Mouse (Mus musculus): ENCODE measurements at regions not wholly inside any gene's neighbourhood (a gene's known extent, or its start where the extent isn't known, plus 50 kb on each side); places are given as distances from the start of the nearest gene placed in this dataset.

- peaks cover 22% of the 10 kb centered on the region for H3K27me3 ChIP-seq
- no peak overlapping the region for H3K9ac ChIP-seq
- H3K9me3 ChIP-seq (replicated peaks) = no peaks in the 10 kb centered on the region
- no peak overlapping the region for H3K4me3 ChIP-seq (replicated peaks)
- H3K4me1 ChIP-seq = no peaks in the 10 kb centered on the region
- no peaks in the 10 kb centered on the region for H3K36me3 ChIP-seq
- no peak for ATAC-seq (ENCODE audit: insufficient number of reproducible peaks, low FRiP score, low TSS enrichment, low read depth)
- no peak overlapping the region for H3K27ac ChIP-seq (replicated peaks)
- 52% methylated on average over 9 of the region's 9 CpGs for WGBS
- H3K4me2 ChIP-seq (replicated peaks) = no peak overlapping the region
These were observed 59.7 kb downstream of the H2al1j start for GRCm38 (mm10) chrX:11387200-11387940.

DNA sequence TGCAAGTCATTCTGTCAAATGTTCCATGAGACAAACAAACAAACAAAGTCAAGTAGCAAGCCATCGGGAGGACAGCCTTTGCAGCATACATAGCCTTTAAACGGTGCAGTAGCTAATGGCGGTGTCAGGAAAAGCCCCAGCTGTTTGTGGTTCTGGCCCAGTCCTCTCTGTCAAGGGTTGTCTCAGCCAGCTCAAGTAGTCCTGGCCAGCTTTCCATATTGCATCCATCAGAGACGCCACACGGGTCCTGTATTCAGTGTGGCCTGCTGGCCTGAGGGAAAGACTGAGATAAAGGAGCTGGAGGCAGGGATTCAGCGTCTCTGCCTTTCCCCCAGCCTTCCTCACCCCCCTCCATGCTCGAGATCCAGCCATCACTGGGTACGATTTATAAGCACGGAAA, 61.2 kb downstream of the H2al1j start:
- Histone ChIP-seq H3K4me3 (replicated peaks) (no peak overlapping the region), H3K4me1 (no peaks in the 10 kb centered on the region), H3K9ac (no peak overlapping the region), H3K4me2 (replicated peaks) (no peak overlapping the region), H3K9me3 (replicated peaks) (no peaks in the 10 kb centered on the region), H3K27ac (replicated peaks) (no peak overlapping the region), H3K36me3 (no peaks in the 10 kb centered on the region), H3K27me3 (peaks cover 22% of the 10 kb centered on the region)
- no peak for ATAC-seq (ENCODE audit: insufficient number of reproducible peaks, low FRiP score, low TSS enrichment, low read depth)
- 39% methylated on average over 9 of the region's 9 CpGs for WGBS

DNA sequence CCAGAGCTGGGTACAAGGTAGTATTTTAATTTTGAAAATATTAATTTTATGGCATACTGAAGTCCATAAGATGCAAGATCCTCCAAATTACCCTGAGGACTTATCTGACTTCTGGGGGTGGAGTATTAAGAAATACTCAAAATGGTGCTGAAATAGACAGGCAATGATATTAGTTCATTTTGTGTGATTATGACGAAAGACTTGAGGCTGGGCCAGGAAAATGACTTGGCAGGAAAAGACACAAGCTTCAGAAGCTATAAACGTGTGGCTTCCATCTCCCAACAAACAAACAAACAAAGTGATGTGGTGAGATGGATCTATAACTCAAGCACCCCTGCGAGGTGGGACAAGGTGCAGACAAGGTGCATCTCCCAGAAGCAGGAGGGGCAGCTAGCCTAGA, 72.8 kb downstream of the H2al1j start:
- no peak overlapping the region for H3K27ac ChIP-seq (replicated peaks)
- WGBS = 73% methylated on average over 3 of the region's 3 CpGs
- ATAC-seq (ENCODE audit: insufficient number of reproducible peaks, low FRiP score, low TSS enrichment, low read depth) = no peak
- no peaks in the 10 kb centered on the region for H3K36me3 ChIP-seq
- H3K9ac ChIP-seq = no peak overlapping the region
- no peak overlapping the region for H3K4me2 ChIP-seq (replicated peaks)
- peaks cover 3% of the 10 kb centered on the region; the same call in 1 of the 2 replicates for H3K27me3 ChIP-seq
- H3K4me3 ChIP-seq (replicated peaks) = no peak overlapping the region
- no peaks in the 10 kb centered on the region for H3K4me1 ChIP-seq
- H3K9me3 ChIP-seq (replicated peaks) = no peaks in the 10 kb centered on the region

DNA sequence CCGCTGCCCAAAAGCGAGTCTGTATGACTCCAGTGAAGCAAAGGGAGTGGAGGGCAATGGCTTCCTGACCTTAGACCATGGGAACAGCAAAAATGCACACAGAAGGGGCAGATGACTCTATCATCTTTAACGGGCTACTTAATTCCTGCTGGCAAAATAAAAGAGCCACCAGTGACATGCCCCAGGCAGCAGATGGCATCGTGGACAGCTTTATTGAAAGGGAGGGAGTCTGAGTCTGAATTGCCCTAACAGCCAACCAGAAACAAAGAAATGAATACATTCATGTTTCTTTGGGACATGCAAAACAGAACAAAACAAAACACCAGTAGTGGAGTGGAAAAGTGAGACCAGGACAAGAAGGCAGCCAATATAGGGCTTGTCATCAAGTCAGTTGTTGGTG, 76.7 kb downstream of the H2al1j start:
- 54% methylated on average over 4 of the region's 4 CpGs for WGBS
- no peak overlapping the region for H3K9ac ChIP-seq
- no peak overlapping the region for H3K27ac ChIP-seq (replicated peaks)
- H3K36me3 ChIP-seq = no peaks in the 10 kb centered on the region
- ATAC-seq (ENCODE audit: insufficient number of reproducible peaks, low FRiP score, low TSS enrichment, low read depth) = no peak
- no peaks in the 10 kb centered on the region for H3K4me1 ChIP-seq
- H3K9me3 ChIP-seq (replicated peaks) = no peaks in the 10 kb centered on the region
- no peak overlapping the region for H3K4me3 ChIP-seq (replicated peaks)
- peaks cover 3% of the 10 kb centered on the region; the same call in 1 of the 2 replicates for H3K27me3 ChIP-seq
- no peak overlapping the region for H3K4me2 ChIP-seq (replicated peaks)

DNA sequence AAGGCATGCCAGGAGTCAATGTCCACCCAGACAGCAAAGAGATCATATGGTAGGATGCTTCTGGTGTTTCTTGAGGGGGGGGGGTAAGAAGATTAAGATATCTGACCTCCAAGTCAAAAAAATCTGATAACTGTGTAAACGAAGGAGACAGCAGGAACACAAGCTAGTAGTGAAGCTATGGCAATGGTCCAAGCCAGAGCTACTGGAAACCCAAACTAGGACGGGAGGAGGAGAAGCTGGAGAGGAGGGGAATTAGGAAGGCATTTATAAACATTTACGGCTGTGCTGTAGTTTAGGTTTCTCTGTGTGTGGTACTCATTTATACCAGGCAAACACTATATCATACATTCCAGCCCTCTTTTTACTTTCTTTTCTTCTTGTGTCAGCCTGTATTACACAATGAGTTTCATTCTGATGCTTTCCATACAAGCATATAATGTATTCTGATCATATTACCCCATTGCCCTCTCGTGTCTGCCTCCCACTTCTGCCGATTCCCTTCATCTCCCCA, 84.7 kb downstream of the H2al1j start:
- Histone ChIP-seq H3K4me2 (replicated peaks) (no peak overlapping the region), H3K36me3 (no peaks in the 10 kb centered on the region), H3K27me3 (peaks cover 24% of the 10 kb centered on the region; the same call in 1 of the 2 replicates), H3K9ac (no peak overlapping the region), H3K4me3 (replicated peaks) (no peak overlapping the region), H3K27ac (replicated peaks) (no peak overlapping the region), H3K9me3 (replicated peaks) (no peaks in the 10 kb centered on the region), H3K4me1 (no peaks in the 10 kb centered on the region)
- 40% methylated on average over 5 of the region's 5 CpGs for WGBS
- ATAC-seq (ENCODE audit: insufficient number of reproducible peaks, low FRiP score, low TSS enrichment, low read depth) = no peak

DNA sequence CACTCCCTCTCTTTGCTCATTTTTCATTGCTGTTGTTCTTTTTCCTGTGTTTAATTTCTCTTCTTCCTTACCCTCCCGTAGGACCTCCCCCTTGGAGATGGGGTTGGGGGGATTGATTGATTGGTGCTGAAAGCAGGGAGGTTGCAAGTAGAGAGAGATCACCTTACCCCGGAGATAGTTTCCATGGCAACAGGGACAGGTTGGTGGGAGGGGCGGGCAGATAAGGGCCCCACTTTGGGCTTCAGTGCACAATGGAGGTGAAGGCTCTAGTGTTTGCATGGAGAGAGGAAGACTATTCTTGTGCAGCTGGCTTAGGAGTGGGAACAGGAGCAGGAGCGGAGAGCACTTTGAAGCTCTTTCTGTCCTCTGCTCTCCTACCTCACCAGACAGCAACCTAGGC, 88.0 kb downstream of the H2al1j start:
- Histone ChIP-seq H3K27me3 (peaks cover 31% of the 10 kb centered on the region), H3K4me1 (peaks cover 6% of the 10 kb centered on the region; the same call in 1 of the 2 replicates), H3K9me3 (replicated peaks) (no peaks in the 10 kb centered on the region), H3K36me3 (no peaks in the 10 kb centered on the region), H3K9ac (no peak overlapping the region), H3K27ac (replicated peaks) (no peak overlapping the region), H3K4me2 (replicated peaks) (no peak overlapping the region), H3K4me3 (replicated peaks) (no peak overlapping the region)
- 47% methylated on average over 4 of the region's 4 CpGs for WGBS
- ATAC-seq (ENCODE audit: insufficient number of reproducible peaks, low FRiP score, low TSS enrichment, low read depth) = no peak

DNA sequence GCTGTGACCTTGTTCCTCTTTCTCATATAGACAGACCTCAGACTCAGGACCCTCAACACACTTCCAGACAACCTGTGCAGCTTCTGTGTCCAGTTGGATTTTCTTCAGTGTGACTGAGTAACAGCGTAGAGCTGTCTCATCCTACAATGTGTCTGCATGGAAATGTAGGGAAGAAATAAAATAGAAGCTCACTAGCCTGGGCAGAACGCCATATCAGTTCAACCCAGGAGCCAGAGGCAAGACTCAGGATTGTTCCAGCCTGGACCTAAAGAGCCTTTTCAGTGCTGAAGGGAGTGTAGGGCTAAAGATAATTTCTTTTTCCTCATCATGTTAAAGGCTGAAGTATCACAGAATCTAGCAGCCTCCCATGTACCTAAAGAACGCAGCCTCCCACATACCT, 88.9 kb downstream of the H2al1j start:
- no peak overlapping the region for H3K27ac ChIP-seq (replicated peaks)
- H3K36me3 ChIP-seq = no peaks in the 10 kb centered on the region
- no peak for ATAC-seq (ENCODE audit: insufficient number of reproducible peaks, low FRiP score, low TSS enrichment, low read depth)
- H3K9ac ChIP-seq = no peak overlapping the region
- H3K4me1 ChIP-seq = peaks cover 6% of the 10 kb centered on the region; the same call in 1 of the 2 replicates
- H3K27me3 ChIP-seq = peaks cover 37% of the 10 kb centered on the region
- H3K9me3 ChIP-seq (replicated peaks) = no peaks in the 10 kb centered on the region
- no peak overlapping the region for H3K4me2 ChIP-seq (replicated peaks)
- WGBS = 86% methylated on average over 3 of the region's 3 CpGs
- H3K4me3 ChIP-seq (replicated peaks) = no peak overlapping the region

DNA sequence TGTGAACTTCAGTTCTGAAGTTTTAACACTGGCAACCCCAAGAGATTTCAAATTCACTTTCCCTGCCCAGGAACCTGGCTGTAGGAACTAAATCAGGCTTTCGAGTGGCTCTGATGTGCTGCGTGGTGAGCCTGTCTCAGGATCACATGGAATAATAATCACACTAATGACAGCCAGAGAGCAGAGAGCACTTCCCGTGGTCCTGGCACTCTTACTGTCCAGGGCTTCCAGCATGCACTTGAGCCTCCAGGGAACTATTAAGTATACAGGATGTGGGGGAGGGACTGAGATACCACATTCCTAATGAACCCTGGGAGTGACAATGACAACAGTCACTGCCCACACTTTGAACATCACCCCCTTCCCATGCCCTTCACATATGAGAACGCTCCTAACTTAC, 90.2 kb downstream of the H2al1j start:
- no peak overlapping the region for H3K4me2 ChIP-seq (replicated peaks)
- no peak overlapping the region for H3K27ac ChIP-seq (replicated peaks)
- WGBS = 59% methylated on average over 4 of the region's 4 CpGs
- H3K9me3 ChIP-seq (replicated peaks) = no peaks in the 10 kb centered on the region
- peaks cover 41% of the 10 kb centered on the region for H3K27me3 ChIP-seq
- ATAC-seq (ENCODE audit: insufficient number of reproducible peaks, low FRiP score, low TSS enrichment, low read depth) = no peak
- no peaks in the 10 kb centered on the region for H3K36me3 ChIP-seq
- H3K4me1 ChIP-seq = peaks cover 6% of the 10 kb centered on the region; the same call in 1 of the 2 replicates
- H3K9ac ChIP-seq = no peak overlapping the region
- no peak overlapping the region for H3K4me3 ChIP-seq (replicated peaks)

GRCm38 (mm10) chrX:11418261-11418660, 90.6 kb downstream of the H2al1j start:
- no peaks in the 10 kb centered on the region for H3K36me3 ChIP-seq
- no peak overlapping the region for H3K4me3 ChIP-seq (replicated peaks)
- H3K27me3 ChIP-seq = peaks cover 39% of the 10 kb centered on the region
- no peak overlapping the region for H3K9ac ChIP-seq
- ATAC-seq (ENCODE audit: insufficient number of reproducible peaks, low FRiP score, low TSS enrichment, low read depth) = no peak
- H3K4me1 ChIP-seq = peaks cover 6% of the 10 kb centered on the region; the same call in 1 of the 2 replicates
- H3K9me3 ChIP-seq (replicated peaks) = no peaks in the 10 kb centered on the region
- 73% methylated on average over 10 of the region's 10 CpGs for WGBS
- H3K27ac ChIP-seq (replicated peaks) = no peak overlapping the region
- H3K4me2 ChIP-seq (replicated peaks) = no peak overlapping the region

- peaks cover 37% of the 10 kb centered on the region for H3K27me3 ChIP-seq
- H3K4me1 ChIP-seq = peaks cover 6% of the 10 kb centered on the region; the same call in 1 of the 2 replicates
- 0 out of 2 replicates have a peak overlapping the region, but pooled peaks have one; percentile 8 for H3K4me2 ChIP-seq (replicated peaks)
- no peaks in the 10 kb centered on the region for H3K9me3 ChIP-seq (replicated peaks)
- H3K4me3 ChIP-seq (replicated peaks) = no peak overlapping the region
- H3K36me3 ChIP-seq = no peaks in the 10 kb centered on the region
- no peak overlapping the region for H3K9ac ChIP-seq
- WGBS = 39% methylated on average over 5 of the region's 5 CpGs
- ATAC-seq (ENCODE audit: insufficient number of reproducible peaks, low FRiP score, low TSS enrichment, low read depth) = no peak
- no peak overlapping the region for H3K27ac ChIP-seq (replicated peaks)
These were observed 91.6 kb downstream of the H2al1j start for GRCm38 (mm10) chrX:11419162-11419631.

GRCm38 (mm10) chrX:11432403-11433004, 104.9 kb downstream of the H2al1j start:
- Histone ChIP-seq H3K4me3 (replicated peaks) (no peak overlapping the region), H3K36me3 (no peaks in the 10 kb centered on the region), H3K4me1 (peaks cover 13% of the 10 kb centered on the region), H3K27me3 (peaks cover 22% of the 10 kb centered on the region), H3K9me3 (replicated peaks) (no peaks in the 10 kb centered on the region), H3K9ac (no peak overlapping the region), H3K27ac (replicated peaks) (no peak overlapping the region), H3K4me2 (replicated peaks) (no peak overlapping the region)
- WGBS = 40% methylated on average over 12 of the region's 12 CpGs
- no peak for ATAC-seq (ENCODE audit: insufficient number of reproducible peaks, low FRiP score, low TSS enrichment, low read depth)
